Mouse (Mus musculus): Measurements from ENCODE around the gene Foxi2.

DNA sequence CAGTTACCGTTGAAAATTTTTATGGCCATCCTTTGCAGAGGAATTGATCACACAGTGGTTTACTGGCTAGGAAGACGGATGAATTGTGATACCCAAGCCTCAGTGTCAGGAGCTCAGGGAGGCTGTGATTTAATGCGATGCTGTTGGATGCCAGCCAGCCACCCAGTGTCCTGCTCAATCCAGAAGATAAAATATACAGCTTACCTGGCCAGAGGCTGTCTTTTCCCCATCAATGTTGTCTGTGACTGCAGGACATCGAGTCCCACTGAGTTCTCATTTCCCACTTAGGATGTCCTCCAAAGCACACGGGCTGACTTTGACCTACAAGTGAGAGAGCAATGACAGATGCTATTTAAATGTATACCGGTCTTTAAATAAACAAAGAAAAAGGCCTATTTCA lies 13.0 kb upstream of the Foxi2 start:
- TF ChIP-seq POLR2A (IDR thresholded peaks at IDR 0.05; ENCODE audit: extremely low read depth, insufficient read depth, low read length) = no peak
- no peak for TF ChIP-seq CTCF (IDR thresholded peaks at IDR 0.05; ENCODE audit: low read depth, low read length)

All from liver, adult 2 months (tissue).